Mouse (Mus musculus): ENCODE data around the gene Gm10128. TPM values are rescaled to one million over a fixed set of nuclear protein-coding genes. Genes with fewer than 3 reads are reported as not detected.
"Not testable (repeated sequence)": the region's sequence is repeated elsewhere in the genome, so short reads cannot be mapped to it uniquely, and the experiment has no call there.

Gm10128 gene
- polyA plus RNA-seq (2015; fragmentation: Nextera tagmentation; extraction: Ambion mirVana), result not detected in 2 replicates

- no CpG with 5 or more reads among the region's 2 CpGs for WGBS
Measured at GRCm38 (mm10) chr14:7643872-7644271, at the start of gene Gm10128. Gene Gm10128, minus strand, starts transcription at chr14:7643972.

DNA sequence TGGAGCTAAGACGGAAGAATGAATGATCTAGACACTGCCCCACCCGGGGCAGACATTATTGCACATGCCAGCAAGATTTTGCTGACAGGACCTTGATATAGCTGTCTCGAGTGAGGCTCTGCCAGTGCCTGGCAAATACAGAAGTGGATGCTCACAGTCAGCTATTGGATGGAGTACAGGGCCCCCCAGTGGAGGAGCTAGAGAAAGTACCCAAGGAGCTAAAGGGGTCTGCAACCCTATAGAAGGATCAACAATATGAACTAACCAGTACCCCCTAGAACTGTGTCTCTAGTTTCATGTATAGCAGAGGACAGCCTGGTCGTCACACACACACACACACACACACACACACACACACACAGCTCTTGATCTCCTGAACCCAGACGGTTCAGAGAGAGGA is 37.4 kb upstream of the Gm10128 start:
- H3K4me1 ChIP-seq; H3K4me2 ChIP-seq; H3K4me3 ChIP-seq; H3K27me3 ChIP-seq (replicated peaks); H3K9me3 ChIP-seq; H3K27ac ChIP-seq; ATAC-seq (replicated peaks); H3K36me3 ChIP-seq (replicated peaks); H3K9ac ChIP-seq: not testable (repeated sequence)
- WGBS, result 67% methylated on average over 5 of the region's 5 CpGs

More at GRCm38 (mm10) chr14:7643872-7644271, at the start of gene Gm10128:
- not testable (repeated sequence) for H3K27me3 ChIP-seq (replicated peaks); H3K9ac ChIP-seq; ATAC-seq (replicated peaks); H3K4me3 ChIP-seq; H3K4me1 ChIP-seq; H3K4me2 ChIP-seq; H3K27ac ChIP-seq; H3K36me3 ChIP-seq (replicated peaks); H3K9me3 ChIP-seq

DNA sequence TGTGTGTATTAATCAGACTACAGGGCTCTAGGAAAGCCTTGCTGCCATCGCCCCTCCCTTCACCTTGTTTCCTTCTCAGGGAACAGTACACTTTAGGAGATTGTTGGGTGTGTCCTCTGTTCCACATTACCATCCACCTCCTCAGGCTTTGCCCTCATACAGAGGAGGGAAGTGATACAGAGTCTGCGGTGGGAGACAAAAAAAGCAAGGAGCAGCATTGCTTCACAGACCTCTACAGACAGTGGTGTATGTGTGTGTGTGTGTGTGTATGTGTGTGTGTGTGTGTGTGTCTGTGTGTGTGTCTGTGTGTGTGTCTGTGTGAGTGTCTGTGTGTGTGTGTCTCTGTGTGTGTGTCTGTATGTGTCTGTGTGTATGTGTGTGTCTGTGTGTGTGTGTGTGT is 18.7 kb upstream of the Gm10128 start:
- not testable (repeated sequence) for ATAC-seq (replicated peaks); H3K36me3 ChIP-seq (replicated peaks); H3K4me3 ChIP-seq; H3K27ac ChIP-seq; H3K27me3 ChIP-seq (replicated peaks); H3K4me2 ChIP-seq; H3K9me3 ChIP-seq; H3K9ac ChIP-seq; H3K4me1 ChIP-seq
- WGBS, result 80% methylated on average over 2 of the region's 2 CpGs

GRCm38 (mm10) chr14:7658101-7659074 is 14.6 kb upstream of the Gm10128 start:
- peak overlapping the region; percentile 62 for H3K9ac ChIP-seq
- not testable (repeated sequence) for H3K27me3 ChIP-seq (replicated peaks); ATAC-seq (replicated peaks); H3K36me3 ChIP-seq (replicated peaks); H3K4me1 ChIP-seq; H3K9me3 ChIP-seq
- H3K4me3 ChIP-seq, result peak overlapping the region; percentile 43
- H3K4me2 ChIP-seq, result peak overlapping the region; percentile 57
- WGBS, result under 1% methylated on average over 44 of the region's 76 CpGs
- H3K27ac ChIP-seq, result peak overlapping the region; percentile 48; the same call in 1 of the 2 replicates

DNA sequence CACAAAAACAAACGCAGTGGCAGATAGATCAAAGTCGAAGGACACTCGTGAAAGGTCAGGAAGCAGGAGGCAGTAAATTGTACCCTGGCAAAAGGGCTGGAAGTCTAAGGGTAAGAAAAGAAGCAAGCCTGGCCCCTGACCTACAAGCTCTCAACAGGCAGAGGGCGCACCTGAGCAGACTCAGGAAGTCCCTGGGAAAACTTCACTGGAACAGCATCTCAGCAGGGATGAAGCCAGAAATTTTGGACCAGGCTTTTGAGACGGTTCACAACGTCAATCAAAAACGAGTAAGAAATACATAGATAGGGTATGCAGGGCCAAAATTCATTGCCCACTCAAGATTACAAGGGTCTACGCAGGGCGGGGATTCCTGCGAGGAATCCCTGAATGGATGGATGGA is 13.7 kb upstream of the Gm10128 start:
- ATAC-seq (replicated peaks); H3K27ac ChIP-seq; H3K9me3 ChIP-seq; H3K27me3 ChIP-seq (replicated peaks); H3K9ac ChIP-seq; H3K4me1 ChIP-seq; H3K36me3 ChIP-seq (replicated peaks): not testable (repeated sequence)
- 4% methylated on average over 10 of the region's 10 CpGs for WGBS
- Histone ChIP-seq H3K4me3 (peak overlapping the region; percentile 43), H3K4me2 (peak overlapping the region; percentile 57)

DNA sequence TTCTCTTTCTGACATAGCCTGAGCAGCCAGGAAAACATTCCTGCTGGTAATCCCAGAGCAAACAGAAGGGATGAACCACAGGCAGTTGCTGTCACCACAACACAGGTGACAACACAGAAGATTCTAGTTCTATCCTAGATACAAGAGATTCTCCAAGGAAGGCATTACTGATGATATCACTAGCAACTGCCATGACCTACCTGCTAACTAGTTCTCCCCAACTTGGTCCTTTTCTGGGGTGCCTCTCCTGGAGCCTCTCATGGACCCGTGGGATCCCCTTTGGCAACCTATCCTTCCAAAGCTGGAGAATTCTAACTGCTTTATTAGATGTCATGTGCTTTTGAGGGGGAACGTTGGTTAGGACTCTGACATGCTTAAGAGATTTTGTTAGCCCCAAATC is 48.3 kb downstream of the Gm10128 start, which contains the start of gene Gm10338:
Gene Gm10338, minus strand, starts transcription at position 101 of the 400 bp plus-strand sequence.
- H3K4me1 ChIP-seq; H3K36me3 ChIP-seq (replicated peaks); H3K4me3 ChIP-seq; H3K27ac ChIP-seq; H3K9ac ChIP-seq; H3K4me2 ChIP-seq; ATAC-seq (replicated peaks); H3K9me3 ChIP-seq; H3K27me3 ChIP-seq (replicated peaks): not testable (repeated sequence)
- no CpG with 5 or more reads among the region's 2 CpGs for WGBS

Other genes starting within 250 kb of the Gm10128 start
- not detected in 2 replicates for gene Gm3755, start 193.1 kb downstream of the Gm10128 start, polyA plus RNA-seq (2015; fragmentation: Nextera tagmentation; extraction: Ambion mirVana)
- 13.7 and 18.8 TPM in 2 replicates for gene Gm3752, start 160.2 kb downstream of the Gm10128 start, polyA plus RNA-seq (2015; fragmentation: Nextera tagmentation; extraction: Ambion mirVana)
- gene Gm3558, start 75.4 kb downstream of the Gm10128 start, polyA plus RNA-seq (2015; fragmentation: Nextera tagmentation; extraction: Ambion mirVana), result 5.8 and 6.2 TPM in 2 replicates
- not detected in 2 replicates for gene Gm10338, start 48.4 kb downstream of the Gm10128 start, polyA plus RNA-seq (2015; fragmentation: Nextera tagmentation; extraction: Ambion mirVana)
- gene Gm26661, start 147.6 kb upstream of the Gm10128 start, polyA plus RNA-seq (2015; fragmentation: Nextera tagmentation; extraction: Ambion mirVana), result not detected in 2 replicates
- 12.0 and 12.6 TPM in 2 replicates for gene Flnb, start 174.0 kb upstream of the Gm10128 start, polyA plus RNA-seq (2015; fragmentation: Nextera tagmentation; extraction: Ambion mirVana)